Mouse (Mus musculus): ENCODE measurements at regions not wholly inside any gene's neighbourhood (a gene's known extent, or its start where the extent isn't known, plus 50 kb on each side); places are given as distances from the start of the nearest gene placed in this dataset.

GRCm38 (mm10) chr10:66913627-66914026 lies 182.3 kb upstream of the Jmjd1c start:
- TF ChIP-seq EP300 (IDR thresholded peaks at IDR 0.05; ENCODE audit: low read depth) = no peak
- 0 out of 2 replicates have a peak, but pooled peaks have one; percentile 5 for TF ChIP-seq CTCF (IDR thresholded peaks at IDR 0.05; ENCODE audit: low read depth)

Data from liver, embryonic 14.5 days (tissue).